Mouse (Mus musculus) right cerebral cortex, postnatal 14 days (tissue): Measurements from ENCODE around the gene Utp4.
A peak's percentile ranks its signal among the peaks of the same experiment; 100 is the strongest.
"Not testable (repeated sequence)": the region's sequence is repeated elsewhere in the genome, so short reads cannot be mapped to it uniquely, and the experiment has no call there.

Experiments
- DNase-seq: peaks from one replicate; pipeline ENCODE4 v3.0.0; 2022

The Utp4 gene

GRCm38 (mm10) chr8:106905727-106906480 lies 12.5 kb downstream of the Utp4 start:
- DNase-seq, result peak; percentile 60

GRCm38 (mm10) chr8:106906635-106907034 lies 13.2 kb downstream of the Utp4 start:
- no peak for DNase-seq

- no peak for DNase-seq
These were observed 14.0 kb downstream of the Utp4 start for GRCm38 (mm10) chr8:106907450-106907849.

GRCm38 (mm10) chr8:106908291-106908690 lies 14.9 kb downstream of the Utp4 start:
- no peak for DNase-seq

DNA sequence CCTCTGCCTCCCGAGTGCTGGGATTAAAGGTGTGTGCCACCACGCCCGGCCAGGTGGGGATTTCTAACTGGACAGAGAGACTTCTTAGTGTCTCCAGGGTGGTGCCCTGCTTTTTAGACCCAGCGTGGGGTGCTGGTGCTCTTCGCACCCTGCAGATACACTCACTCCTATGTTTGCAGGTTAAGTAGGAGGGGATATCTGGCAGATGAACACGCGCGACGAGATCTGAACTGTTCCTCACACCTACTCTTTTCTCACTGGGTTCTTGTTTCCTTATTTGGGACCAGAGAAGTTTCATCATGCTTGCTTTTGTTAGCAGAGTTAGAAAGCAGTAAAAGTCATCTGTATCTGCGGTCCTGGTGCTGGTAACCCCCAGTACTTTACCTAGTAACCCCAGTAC lies 20.2 kb downstream of the Utp4 start:
- no peak for DNase-seq

- peak; percentile 17 for DNase-seq
These were observed 26.4 kb downstream of the Utp4 start for GRCm38 (mm10) chr8:106919721-106920394.

DNA sequence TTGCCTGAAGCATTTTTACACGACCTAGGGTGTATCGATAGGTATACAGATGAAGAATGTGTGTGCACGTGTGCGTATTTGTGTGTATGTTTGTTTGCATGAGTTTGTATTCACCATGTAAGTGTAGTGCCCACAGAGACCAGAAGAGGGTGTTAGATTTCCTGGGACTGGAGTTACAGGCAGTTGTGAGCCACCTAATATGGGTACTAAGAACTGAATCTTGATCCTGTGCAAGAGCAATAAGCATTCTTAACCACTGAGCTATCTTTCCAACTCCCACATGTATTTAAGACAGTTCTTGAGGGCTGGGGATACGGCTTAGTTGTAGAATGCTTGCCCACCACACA lies 26.9 kb downstream of the Utp4 start:
- DNase-seq, result no peak

- DNase-seq, result no peak
These were observed 30.6 kb downstream of the Utp4 start for GRCm38 (mm10) chr8:106924057-106924456.

DNA sequence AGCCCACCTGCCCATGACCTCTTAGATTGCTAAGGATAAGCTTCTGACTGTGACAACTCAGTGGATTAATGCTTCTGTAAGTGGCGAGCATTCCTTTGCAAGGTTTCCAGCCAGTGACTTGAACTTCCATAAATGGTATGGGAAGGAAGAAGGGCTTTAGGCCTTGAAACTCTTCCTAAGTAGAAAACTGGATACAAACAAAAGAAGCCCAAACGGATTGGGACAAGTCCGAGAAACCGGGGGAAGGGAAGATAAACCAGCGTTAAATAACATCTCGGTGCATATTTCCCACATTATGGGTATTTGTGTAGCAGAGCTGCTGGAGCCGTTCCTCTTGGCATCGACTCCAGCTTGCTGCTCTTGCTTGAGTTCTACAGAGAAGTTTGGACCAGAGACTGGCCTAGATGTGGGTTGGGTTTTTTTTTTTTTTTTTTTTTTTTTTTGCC lies 31.5 kb downstream of the Utp4 start:
- DNase-seq, result no peak

DNA sequence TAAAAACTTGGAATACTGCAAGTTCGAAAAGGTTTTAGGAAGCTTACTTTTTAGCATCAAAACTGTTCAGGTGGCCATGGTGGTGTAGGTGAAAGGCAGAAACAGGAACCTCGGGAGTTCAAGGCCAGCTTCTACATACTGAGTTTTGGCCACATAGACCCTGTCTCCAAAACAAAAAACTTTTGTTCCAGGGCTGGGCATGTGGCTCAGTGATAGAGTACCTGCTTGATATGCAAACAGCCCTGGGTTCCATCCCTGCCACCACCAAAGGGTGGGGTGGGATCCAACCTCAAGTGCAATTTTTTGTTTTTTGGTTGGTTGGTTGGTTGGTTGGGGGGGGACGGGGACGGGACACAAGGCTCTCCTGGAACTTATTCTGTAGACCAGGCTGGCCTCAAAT lies 32.0 kb downstream of the Utp4 start:
- DNase-seq, result no peak

GRCm38 (mm10) chr8:106927247-106927646 lies 33.8 kb downstream of the Utp4 start:
- DNase-seq, result no peak

- not testable (repeated sequence) for DNase-seq
These were observed 34.7 kb downstream of the Utp4 start for GRCm38 (mm10) chr8:106928182-106928581.

DNA sequence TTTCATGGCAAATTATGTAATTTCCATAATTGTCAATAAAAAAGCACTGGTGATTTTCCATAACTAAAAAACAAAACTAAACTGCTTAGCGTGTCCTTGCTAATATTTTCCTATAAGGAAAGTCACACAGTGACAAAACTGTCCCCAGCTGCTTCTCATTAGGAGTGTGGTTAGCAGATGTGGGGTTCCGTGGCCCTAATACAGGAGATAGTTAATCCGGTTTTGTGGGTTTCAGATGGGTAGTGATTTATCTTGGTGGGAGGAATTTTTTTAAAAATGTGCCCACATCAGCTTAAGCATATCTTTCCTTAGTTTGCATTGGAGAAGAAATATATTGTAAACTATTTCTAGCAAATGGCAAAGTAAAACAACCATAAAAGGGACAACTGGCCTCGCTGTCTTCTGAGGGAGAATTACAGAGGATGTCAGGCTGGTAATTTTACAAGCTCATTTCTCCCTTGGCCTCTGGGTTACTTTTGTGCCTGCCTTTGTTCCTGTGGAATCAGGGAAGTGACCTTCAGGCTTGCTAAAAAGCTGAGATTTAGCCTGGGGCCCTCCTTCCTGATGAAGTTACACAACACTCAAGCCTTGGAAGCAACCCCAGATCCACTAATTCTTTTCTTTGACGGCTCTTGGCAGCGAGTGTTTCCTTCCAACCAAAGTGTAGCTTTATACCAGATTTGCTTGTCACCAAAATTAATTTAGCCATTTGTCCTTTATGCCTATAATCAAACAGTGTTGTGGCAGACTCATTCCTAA lies 35.9 kb downstream of the Utp4 start:
- DNase-seq, result no peak

- no peak for DNase-seq
These were observed 36.5 kb downstream of the Utp4 start for GRCm38 (mm10) chr8:106929921-106930320.

DNA sequence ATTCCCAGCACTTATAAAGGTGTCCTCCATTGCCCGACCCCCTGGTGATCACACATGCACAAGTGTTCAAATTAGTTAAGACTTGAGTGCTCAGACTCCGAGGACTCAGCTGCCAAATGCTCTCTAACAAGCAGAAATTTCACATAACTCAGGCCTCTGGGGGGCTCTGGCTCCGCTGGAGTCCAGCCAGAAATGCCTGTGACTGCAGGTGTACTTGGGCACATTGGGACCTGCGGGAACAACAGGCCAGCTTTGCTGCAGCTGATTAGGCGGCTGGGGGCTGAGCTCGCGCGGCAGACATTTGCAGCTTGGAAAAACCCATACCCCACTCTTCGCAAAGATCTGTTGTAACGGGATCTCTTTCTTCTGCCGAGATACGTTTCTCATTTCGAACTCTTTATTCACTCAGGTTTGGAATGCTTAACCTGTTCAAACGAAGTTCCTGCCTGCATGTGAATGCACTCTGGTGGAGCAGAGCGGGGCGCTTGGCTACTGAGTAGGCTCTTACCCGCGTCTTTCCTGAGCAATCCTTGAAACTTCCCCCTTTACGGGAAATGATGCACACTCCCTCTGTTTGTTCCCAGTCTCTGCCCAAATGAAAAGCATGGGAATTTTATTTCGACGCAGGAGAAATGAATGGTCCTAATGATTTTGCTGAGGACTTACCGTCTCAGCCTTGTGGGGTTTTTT lies 39.1 kb downstream of the Utp4 start:
- peak; percentile 16 for DNase-seq

DNA sequence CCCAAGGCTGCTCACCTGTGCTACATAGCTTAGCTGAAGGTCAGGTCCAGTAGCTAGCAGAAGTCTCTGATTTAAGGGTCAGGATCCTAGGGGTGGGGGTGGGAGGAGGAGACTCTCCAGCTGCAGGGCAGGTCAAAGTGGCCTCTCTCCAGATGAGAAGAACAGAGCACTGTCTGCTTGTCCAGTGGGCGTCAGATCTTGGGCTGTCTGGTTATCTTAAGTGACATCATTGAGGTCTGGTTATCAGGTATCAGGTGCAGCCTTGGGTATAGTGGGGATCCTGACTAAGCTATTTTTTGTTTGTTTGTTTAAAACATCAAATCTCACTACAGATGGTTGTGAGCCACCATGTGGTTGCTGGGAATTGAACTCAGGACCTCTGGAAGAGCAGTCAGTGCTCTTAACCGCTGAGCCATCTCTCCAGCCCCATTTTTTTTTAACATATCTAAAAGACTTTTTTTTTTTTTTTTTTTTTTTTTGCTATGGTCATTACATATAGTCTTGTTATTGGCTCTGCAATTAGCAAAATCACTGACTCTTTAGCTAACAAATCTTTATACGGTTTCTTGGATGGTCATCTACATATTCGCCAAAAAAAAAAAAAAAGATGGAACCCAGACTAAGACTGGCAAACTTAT lies 40.2 kb downstream of the Utp4 start:
- DNase-seq, result no peak

DNA sequence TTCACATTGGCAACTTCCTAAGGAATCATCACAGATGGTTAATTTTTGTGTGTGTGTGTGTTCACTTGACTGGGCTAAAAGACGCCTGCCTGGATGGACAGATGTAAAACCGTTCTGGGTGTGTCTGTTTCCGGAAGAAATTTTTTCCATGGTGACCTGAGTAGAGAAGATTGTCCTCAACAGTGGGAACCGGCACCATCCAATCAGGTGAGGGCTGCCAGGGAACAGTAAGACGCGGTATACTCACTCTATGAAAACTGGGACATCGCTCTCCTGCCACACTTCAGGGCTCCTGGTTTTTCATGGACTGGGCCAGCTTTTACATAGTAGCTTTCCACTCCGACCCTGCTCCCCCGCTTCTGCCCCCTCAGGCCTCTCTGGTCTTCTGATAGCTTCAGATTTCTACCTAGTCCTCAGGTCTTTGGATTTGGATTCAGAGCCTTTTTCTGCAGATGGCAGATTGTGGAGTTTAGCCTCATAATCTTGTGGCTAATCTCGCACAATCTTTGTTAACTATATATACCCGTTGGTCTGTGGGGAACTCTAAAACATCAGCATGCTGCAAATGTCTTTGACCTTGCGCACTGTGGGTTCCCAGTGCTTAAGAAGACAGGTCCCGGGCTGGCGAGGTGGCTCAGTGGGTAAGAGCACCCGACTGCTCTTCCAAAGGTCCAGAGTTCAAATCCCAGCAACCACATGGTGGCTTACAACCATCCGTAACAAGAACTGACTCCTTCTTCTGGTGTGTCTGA lies 41.0 kb downstream of the Utp4 start:
- no peak for DNase-seq

DNA sequence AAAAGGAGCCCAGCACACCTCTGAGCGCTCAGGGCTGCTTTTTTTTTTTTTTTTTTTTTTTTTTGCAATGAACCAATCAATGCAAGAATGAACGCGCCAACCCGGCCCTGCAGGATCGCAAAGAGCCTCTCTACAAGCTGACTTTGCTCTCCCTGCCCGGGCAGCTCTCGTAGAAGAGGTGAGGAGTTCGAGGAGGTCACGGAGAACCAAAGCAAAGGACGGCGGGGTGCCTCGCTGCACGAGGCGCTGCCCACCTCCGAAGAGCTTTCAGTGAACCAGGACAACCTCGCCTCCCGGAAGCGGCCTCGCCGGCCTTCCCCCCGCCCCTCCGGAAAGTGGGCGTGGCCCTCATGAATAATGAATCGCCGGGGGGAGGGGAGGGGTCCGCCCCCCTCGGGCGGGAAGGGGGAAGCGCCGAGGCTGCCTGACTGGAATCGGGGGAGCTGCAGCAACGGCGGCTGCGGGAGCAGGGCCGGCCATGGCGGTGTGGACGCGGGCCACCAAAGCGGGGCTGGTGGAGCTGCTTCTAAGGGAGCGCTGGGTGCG lies 42.0 kb downstream of the Utp4 start, which contains the start of gene Sntb2:
TSS of gene Sntb2 (plus strand) at position 427 of the 546 bp plus-strand sequence.
- DNase-seq, result peak; percentile 84

- DNase-seq, result peak; percentile 45
These were observed 42.6 kb downstream of the Utp4 start for GRCm38 (mm10) chr8:106935899-106936477.

- DNase-seq, result peak; percentile 18
These were observed 43.1 kb downstream of the Utp4 start for GRCm38 (mm10) chr8:106936478-106937051.
